Mouse (Mus musculus) ES-CJ7 (cell line): ENCODE measurements around the gene Slc16a11.
"Not testable (repeated sequence)": the region's sequence is repeated elsewhere in the genome, so short reads cannot be mapped to it uniquely, and the experiment has no call there.

Experiments
- DNase-seq: peaks from one replicate; pipeline ENCODE4 v3.0.0; 2011; ENCODE audit warnings: low read depth, low spot score

The Slc16a11 gene

GRCm38 (mm10) chr11:70212423-70212822 lies at the start of gene Slc16a11:
Gene Slc16a11 (plus strand): TSS chr11:70212752.
- DNase-seq = no peak

DNA sequence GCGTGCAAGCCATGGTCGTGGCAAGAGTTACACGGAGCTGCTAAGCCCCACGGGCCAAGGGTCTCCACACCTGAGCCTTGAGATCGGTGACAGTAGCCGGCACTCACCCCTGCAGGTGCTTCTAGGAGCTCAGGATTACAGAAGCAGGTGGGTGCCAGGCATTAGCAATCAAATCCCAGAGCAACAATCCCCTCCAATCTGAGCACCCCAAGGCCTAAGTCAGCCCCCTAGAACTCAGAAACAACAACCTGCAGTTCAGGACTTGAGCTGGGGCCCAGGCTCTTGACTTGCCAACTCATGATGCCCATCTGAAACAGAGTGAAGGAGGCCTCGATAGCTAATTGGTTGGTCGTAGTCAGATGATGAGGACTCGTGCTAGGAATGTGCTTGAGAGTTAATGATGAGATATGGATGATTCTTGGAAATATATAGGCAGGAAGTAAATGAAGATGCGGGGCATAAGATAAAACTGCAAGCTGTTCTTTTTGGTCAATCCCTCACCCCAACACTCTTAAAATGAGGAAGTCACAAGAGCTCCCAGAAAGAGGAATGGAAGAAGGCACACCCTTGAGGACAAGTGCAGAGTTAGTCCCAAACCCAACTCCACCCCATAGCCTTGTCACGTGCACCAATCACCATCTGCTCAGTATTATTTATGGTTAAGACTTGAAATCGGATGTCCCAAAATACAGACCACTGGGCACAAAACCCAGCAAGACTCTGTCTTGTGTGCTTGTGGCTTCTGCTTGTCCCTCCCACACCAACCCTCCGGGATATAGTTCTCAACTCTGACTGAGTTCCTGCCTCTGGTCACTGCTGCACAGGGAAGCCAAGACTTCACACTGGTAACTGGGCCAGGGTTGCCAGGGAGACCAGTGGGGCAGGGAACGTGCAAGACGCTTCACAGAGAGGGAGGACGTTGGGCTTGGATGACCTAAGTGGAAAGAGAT lies 46.3 kb upstream of the Slc16a11 start:
- no peak for DNase-seq

DNA sequence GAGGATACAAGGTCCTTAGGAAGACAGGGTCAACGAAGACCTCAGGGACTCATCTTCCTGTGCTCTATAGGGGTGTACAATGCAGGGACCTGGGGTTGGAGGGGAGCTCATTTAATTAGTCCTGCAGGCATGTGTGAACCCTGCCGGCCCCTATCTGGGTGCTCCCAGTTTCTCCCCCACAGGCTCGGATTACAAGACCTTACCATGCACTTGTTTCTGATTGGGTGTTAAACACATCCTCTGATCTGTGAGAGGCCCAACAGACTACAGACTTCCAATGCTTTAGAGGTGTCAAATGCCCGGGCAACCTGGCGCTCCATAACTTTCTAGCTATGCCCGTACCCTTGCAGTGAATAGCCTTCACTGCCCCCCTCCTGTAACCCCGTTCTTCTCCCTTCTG lies 44.4 kb upstream of the Slc16a11 start:
- DNase-seq = no peak

- DNase-seq = not testable (repeated sequence)
Measured at GRCm38 (mm10) chr11:70169471-70169870, 43.1 kb upstream of the Slc16a11 start.

DNA sequence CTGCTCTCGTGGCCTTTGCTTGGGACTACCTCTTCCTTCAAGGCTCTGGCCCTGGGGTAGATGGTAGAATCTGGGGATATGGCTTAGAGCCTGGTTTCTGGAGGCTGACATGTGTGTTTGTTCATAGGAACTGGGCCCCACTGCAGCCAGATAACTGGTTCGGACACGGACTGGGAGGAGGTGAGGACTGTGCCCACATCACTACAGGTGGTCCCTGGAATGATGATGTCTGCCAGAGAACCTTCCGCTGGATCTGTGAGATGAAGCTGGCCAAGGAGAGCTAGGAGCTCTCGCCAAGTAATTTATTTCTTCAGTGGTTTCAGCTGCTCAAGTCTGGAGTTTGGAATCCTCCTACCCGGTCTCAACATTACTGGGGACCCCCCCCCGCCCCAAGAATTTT lies 42.3 kb upstream of the Slc16a11 start:
- DNase-seq = no peak

- DNase-seq = no peak
Measured at GRCm38 (mm10) chr11:70171181-70171580, 41.4 kb upstream of the Slc16a11 start.

- DNase-seq = peak; percentile 88
Measured at GRCm38 (mm10) chr11:70171847-70172246, 40.7 kb upstream of the Slc16a11 start.

- peak; percentile 80 for DNase-seq
Measured at GRCm38 (mm10) chr11:70172298-70172697, 40.3 kb upstream of the Slc16a11 start.

- no peak for DNase-seq
Measured at GRCm38 (mm10) chr11:70174491-70174890, 38.1 kb upstream of the Slc16a11 start.

GRCm38 (mm10) chr11:70177647-70178046 lies 34.9 kb upstream of the Slc16a11 start:
- DNase-seq = peak; percentile 58

DNA sequence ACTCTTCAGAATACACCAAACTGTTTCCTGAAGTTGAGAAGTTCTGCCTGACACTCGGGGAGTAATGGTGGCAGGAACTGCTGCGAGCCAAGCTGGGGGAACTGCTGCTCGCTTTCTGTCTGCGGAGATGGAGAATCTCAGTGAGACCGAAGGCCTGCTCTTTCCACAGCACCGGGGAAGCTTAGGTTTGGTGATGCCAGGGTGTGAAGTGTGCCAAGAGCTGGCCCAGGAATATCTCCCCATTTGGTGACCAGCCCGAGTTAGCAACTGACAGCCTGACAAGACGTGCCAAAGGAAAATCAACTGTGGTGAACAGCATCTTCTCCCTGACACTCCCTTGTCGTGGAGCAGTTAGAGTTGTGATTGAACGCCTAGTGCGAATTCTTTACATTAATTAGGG lies 34.2 kb upstream of the Slc16a11 start:
- no peak for DNase-seq

- no peak for DNase-seq
Measured at GRCm38 (mm10) chr11:70178756-70179155, 33.8 kb upstream of the Slc16a11 start.

GRCm38 (mm10) chr11:70179401-70179800 lies 33.2 kb upstream of the Slc16a11 start:
- DNase-seq = peak; percentile 48

DNA sequence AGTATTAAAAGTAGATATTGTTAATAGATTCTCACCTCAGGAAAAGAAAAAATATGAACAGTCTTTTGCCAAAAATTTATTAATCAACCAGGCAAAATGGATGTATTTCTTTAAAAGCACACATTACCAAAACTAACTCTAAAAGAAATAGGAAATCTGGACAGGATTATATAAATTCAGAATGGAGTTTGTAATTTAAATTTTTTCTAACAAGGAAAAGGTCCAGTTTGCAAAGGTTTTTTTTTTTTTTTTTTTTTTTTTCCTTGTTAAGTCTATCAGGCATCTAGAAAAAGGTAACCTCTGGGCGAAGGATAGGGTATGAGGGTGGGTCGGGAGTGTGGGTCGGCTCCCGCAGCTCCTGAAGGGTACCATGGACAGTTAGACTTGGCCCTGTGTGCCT lies 32.1 kb upstream of the Slc16a11 start:
- DNase-seq = no peak

DNA sequence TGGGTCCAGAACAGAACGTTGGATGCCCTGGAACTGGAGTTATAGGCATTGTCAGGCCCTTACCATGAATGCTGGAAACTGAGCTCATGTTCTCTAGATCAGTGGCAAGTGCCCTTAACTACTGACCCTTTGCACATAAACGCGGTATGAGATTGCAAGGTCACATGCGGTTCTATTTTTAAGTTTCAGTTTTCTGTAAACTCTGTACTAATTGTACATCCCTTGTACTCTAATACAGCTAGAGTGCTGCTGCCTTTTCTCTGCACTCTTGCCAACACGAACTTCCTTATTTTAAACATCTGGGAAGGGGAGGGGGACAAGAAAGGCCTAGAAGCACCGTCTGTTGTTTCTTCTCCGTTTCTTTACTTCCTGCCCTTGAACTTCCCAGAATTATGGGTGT lies 27.4 kb upstream of the Slc16a11 start:
- DNase-seq = no peak

DNA sequence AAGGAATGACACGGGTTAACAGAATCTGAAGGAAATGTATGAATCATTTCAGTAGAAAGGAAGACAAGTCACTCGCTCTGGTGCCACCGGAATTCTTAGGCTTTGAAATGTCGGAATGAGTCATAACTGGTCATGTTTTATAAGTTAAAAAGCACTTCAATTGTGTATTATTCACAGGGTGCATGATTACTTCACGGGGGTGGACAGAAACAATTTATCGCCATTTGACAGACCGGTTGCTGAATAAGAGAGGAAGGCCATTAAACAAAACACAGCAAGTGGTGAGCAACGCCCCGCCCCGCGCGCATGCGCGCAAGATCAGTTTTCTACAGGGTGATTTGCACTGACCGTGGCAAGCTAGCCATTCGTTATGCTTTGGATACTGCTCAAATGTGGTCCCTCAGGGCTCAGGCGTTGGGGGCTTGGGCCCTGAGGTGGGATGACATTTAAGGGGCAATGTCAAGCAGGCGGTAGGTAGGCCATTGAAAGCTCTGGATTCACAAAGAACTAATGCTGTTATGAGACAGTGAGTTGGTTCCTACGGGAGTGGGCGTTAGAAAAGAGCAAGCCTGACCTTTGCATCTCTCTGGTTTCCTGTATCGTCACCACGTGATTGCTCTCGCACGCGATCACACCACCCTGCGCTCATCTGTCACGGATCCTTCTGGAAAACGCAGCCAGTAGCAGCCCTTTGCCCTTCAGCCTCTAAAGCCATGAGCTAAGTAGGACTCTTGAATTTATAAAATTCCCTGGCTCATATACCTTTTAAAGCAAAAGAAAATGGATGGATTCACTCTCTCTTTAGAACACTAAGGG lies 23.0 kb upstream of the Slc16a11 start:
- no peak for DNase-seq

DNA sequence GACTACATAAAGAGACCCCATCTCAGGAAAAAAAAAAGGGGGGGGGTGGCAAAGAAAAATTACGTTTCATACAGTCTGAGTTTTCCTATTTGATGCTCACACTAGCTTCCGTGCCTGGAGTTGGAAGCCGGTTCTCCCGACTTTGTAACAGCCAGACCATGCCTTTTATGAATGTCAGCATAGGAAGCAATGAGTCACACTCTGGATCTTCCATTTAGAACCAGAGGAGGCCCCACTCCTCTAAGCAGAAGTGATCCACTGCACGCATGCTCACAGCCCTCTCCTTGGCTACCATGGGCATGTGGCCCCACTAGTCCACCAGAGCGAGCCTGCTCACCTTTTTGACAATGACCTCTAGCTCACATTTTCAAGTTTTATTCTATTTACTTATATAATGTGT lies 21.4 kb upstream of the Slc16a11 start:
- no peak for DNase-seq

GRCm38 (mm10) chr11:70192157-70192556 lies 20.4 kb upstream of the Slc16a11 start:
- no peak for DNase-seq

DNA sequence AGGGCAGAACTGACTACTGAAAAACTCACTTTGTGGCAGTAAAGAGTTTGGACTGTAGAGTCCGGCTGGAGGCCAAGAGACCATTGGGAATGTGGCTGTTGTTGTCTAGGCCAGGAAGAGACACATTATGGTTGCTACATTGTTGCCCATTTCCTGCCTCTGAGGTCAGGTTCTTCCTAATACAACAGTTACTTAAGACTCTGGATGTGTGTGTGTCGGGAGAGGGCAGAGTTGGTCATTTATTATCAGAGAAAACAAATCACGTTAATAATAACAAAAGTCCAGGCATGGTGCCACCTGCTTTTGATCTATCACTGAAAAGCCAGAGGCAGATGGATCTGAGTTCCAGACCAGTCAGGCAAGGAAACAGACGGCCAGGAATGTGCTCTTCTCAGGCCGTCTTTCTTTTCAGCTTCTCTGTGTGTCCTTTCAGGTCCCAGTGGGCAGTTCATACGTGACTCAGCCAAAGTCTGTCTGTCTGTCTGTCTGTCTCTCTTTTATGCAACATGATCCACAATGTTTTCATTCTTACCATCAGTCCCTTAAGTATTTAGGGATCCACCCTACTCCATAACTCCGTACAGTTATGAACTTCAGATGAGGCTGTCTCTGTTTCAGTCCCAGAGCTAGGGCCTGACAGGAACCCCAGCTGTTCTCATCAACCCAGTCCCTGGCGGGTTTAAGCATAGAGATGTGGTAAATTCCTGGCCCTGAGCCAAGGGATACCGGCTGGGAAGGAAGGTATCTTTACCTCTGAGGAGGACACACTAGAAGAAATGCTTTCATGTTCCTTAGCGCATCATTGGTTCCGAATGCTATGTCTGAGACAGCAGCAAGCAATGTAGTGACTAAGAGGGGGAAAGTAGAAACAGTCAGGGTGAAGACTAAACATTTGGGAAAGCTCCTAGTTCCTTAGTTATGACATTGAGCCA lies 18.9 kb upstream of the Slc16a11 start:
- DNase-seq = no peak

- no peak for DNase-seq
Measured at GRCm38 (mm10) chr11:70198332-70198731, 14.2 kb upstream of the Slc16a11 start.

- DNase-seq = no peak
Measured at GRCm38 (mm10) chr11:70199107-70199506, 13.4 kb upstream of the Slc16a11 start.
